Mouse (Mus musculus) cerebellum, postnatal 4 days (tissue): ENCODE data around the gene Rdm1.
"Not testable (repeated sequence)": the region's sequence is repeated elsewhere in the genome, so short reads cannot be mapped to it uniquely, and the experiment has no call there.

Experiments used
- DNase-seq, 2 experiments: peaks; one replicate each; pipeline ENCODE4 v3.0.0; 2022; ENCODE audit warnings: low spot score in 2 of 2, mixed read lengths in 1 of 2

The Rdm1 gene

DNA sequence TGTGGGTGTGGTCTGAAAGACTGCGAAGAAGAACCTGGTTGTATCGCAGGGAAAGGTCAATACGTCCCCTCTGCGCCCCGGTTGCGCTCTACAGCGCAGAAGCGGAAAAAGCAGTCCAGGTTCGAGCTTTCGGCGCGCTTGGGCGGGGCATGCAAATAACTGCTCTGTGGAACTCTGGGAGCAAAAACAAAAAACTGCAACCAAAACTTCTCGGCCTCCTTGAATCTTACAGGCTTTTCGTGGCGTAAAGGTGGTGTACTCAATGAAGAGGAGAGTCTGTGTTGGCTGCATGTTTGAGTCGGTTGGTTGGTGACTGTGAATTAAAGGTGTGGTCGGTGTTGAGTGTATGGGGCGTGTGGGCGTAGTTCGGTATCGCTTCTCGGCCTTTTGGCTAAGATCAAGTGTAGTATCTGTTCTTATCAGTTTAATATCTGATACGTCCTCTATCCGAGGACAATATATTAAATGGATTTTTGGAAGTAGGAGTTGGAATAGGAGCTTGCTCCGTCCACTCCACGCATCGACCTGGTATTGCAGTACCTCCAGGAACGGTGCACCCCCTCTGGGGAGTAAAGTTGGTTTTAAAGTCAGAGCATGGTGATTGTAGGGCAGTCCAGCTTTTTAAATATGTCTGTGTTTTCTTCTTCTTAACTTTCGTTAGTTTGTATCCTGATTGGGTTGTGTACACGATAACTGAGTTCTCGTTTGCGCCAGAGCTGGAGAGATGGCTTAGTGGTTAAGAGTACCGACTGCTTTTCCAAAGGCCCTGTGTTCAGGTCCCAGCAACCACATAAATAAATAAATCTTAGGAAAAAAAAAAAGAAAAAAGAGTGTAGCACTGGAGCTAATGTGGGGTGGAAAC is at the start of gene Rdm1:
Gene Rdm1, plus strand, starts transcription at position 201 of the 862 bp plus-strand sequence.
- DNase-seq = peak; percentile 49 to 73

DNA sequence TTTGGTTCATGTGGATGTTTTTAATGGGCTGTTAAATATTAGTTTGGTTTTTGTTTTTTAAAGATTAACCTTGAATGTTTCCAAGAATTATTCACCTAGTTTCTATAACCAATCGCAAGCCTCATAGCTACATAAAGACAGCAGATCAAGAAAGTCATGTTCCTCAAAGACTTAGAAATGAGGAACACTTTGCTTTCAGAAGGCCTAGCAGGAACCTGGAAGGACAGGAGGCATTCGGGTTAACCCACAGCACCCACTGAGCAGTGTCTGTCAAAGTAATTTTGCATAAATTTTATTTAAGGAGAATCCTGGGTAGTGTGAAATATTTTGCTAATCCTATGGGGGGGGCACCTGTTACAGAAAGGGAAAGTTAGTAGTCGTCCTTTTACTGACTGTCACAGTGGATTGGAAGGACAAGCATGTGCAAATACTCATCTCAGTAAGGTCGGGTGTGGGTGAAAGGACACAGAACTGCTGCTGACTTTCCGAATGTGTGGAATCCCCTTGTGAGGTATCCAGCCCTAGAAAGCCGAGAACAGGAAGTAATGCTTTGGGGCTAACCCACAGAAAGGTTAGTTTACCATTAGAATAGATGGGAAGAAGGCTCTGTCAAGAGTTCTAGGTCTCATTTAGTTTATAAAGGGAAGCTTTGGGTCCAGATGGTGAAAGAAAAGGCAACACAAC is 45.8 kb upstream of the Rdm1 start:
- no peak for DNase-seq

DNA sequence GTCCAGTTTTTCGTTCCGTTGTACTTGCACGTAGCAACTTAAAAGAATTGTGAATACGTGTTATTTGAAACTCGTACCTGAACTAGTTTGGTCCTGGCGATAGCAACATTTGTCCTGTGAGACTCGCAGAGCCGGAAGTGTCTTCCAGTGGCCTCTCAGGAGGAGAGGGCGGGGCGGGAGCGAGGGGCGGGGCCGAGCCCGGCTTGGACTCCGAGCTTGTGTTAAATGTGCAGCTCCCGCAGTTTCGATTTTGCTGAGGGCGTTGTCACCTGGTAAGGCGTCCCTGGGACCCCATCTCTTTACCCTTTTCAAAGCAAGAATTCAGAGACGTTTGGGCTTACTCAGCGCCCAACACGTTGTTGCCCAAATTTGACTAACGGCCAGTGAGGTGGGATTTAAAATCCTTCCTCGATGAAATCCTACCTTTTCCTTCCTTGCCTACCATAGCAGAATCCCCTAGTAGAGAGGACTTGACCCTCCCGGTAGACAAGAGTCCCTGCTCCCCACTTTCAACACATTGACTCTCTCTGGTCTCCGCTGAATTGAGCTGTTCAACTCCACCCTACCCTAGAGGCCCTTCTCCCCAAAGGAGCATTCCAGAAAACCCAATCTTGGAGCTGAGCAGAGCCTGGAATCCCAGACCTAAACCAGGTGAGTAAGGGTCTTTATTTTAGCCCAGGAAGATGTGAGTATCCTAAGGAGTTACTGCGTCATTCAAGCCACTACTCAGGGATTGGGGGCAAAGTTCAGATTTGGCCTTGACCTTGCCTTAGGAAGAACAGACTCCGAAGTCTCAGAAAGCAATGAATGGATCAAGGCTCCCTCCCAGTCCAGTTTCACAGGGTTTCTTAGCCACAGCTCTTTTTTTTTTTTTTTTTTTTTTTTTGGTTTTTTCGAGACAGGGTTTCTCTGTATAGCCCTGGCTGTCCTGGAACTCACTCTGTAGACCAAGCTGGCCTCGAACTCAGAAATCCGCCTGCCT is 44.6 kb upstream of the Rdm1 start, which contains the start of gene Tmem106a:
Gene Tmem106a, plus strand, starts transcription at position 189 of the 982 bp plus-strand sequence.
- peak in 1 of 2 experiments; percentile 29 for DNase-seq

DNA sequence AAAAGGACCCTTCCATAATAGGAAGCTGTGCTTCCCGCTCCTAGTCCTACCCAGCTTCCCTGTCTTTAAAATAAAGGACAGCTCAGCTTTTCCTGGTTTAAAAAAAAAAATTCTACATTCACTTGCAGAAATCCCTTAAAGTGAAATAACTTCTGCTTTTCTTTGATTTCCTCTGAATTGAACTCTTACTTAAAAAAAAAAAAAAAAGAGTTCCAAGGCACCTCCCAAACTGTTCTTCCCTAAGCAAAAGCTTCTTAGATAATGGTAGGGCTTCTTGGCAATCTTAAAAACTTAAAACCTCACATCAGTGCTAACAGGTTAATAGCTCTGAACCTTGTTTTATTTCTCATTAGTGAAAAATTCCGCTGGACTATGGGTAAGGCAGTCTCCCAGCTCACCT is 43.8 kb upstream of the Rdm1 start:
- DNase-seq = no peak

DNA sequence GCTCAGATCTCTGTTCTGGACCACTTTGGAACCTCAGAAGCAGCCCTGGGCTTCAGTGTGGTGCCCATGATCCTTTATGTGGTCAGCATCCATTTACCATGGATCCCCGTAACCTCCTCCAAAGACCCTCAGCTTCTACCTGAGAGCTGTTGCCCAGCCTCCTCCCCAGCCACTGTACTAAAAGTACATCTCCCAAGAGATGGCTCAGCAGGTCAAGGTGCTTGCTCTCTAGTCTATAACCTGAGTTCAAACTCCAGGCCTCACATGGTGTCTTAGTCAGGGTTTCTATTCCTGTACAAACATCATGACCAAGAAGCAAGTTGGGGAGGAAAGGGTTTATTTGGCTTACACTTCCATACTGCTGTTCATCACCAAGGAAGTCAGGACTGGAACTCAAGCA is 42.0 kb upstream of the Rdm1 start:
- DNase-seq = not testable (repeated sequence)

DNA sequence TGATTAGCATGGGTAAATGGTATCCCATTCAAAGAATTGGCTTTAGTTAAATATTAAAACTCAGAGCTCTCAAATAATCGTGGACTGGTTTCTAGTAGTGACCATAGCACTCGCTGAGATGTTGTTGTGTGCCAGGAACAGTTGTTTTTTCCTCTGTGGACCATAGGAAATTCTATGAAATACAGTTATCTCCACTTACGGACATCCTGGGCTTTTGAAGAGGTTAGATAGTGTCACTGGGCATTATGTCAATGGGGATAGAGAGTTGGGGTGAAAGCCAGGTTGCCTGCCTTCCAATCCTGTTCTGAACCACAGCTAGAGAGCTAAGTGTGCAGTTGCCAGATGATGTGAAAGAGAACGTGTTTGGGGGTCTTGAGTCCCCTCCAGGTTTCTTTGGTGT is 41.2 kb upstream of the Rdm1 start:
- DNase-seq = no peak

DNA sequence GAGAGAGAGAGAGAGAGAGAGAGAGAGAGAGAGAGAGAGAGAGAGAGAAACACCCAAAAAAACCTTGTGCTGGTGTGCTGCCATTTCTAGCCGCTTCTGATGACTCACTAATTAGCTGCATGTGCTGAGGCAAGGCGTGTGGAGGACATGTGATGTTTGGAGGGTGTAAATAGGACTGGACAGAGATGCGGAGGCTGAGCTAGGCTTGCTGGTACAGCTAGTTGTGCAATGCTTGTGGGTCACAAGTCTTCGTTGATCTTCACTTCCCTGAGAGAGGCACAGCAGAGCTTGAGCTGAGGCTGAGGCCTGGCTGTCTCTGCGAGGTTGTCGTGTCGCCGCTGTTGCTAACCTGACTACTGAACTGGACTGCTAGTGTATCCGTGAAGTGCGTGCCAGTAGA is 39.3 kb upstream of the Rdm1 start:
- no peak for DNase-seq

DNA sequence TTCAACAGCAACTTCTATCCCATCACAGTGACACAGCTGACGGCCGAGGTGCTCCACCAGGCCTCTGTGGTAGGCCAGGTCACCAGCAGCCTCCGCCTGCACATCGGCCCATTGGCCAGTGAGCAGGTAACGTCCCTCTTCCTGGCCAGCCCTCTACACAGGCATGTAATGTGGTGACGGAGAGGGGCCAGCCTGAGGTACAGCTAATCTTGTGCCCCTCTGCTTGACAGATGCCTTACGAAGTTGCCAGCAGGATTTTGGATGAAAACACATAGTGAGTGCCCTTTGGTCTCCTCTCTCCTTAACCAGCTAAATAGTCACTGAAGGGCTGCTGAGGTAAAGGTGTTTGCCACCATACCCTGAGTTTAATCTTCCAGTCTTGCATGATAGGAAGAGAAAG is 38.1 kb upstream of the Rdm1 start:
- DNase-seq = no peak

DNA sequence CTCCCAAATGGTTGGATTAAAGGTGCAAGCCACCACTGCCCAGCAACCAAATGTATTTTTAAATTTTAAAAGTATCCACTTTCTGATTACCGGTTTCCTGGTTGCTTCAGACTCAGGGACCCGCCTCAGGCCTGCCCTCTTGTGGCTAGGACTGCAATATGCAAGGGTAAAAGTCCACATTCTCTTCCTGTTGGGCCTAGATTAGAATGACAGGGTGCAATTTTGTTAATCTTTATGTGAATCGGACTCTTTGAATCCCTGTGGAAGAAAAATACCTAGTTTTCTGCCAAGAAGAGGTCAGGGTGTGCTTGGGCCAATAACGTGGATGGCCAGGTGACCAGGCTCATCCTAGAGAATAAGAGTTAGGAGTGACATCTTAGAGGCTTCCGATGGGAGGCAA is 37.6 kb upstream of the Rdm1 start:
- peak in 1 of 2 experiments; percentile 42 for DNase-seq

DNA sequence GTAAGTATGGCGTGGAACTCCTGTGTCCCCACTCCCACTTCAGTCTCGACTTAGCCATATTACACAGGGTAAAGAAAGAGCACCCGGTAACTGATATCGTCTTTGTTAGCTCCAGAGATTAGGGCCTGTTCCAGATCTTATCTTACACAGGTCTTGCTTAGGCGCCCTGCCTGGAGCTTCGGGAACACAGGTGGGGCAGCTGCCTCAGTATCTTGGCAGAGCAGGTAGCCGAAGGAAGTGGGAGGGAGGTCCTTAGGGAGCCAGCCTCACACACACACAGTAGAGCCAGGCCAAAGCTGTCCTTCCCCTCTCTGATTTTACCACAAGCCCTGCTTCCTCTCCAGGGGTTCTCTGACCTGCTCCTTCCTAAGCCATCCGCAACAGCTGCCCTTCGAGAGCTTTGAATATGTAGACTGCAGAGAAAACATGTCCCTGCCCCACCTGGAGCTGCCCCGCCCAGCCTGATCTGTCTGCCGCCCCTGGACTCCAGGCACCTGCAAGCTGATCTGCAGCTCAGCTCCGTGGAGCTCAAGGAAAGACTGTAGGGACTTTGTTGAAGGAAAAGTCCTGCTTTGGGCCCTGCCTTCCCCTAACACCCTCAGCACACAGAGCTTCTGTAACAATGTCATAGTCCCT is 36.9 kb upstream of the Rdm1 start:
- DNase-seq = no peak

DNA sequence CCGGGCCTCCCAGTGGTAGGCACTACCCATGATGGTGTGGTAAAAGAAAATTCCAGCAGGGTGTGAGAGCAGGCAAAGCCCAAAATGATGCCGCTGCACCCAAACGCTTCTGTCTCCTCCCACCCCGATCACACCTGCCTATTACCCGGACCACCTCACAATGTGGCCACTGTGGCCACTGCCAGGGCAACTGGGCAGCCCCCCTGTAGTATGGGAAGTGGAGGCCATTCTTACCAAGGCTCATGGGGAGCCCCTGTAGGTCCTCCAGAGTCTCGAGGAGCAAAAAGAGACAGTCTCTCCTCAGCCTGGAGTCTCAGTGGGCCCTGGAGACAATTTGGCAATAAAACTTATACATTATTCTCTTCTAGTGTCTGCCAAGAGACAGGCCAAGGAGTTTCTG is 27.8 kb upstream of the Rdm1 start, which contains the start of gene Gm11634:
Gene Gm11634, minus strand, starts transcription at position 101 of the 400 bp plus-strand sequence.
- no peak for DNase-seq

DNA sequence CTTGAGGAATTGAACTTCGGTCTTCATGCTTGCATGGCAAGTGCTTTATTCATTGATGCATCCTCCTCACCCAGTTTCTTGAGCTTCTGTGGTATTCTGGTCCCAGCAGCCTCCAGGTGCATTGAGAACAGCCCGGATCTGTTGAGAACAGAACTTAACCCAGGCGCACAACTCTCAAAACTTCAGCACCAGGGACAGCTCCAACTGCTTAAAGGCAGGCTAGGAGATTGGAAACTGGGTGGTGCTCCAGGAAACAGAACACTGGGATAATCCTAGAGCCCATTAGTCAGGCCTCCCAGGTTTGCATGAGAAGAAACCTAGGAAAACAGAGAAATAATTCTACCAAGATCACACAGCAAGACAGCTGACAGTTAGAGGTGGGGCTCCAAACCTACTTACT is 24.5 kb upstream of the Rdm1 start:
- DNase-seq = no peak

DNA sequence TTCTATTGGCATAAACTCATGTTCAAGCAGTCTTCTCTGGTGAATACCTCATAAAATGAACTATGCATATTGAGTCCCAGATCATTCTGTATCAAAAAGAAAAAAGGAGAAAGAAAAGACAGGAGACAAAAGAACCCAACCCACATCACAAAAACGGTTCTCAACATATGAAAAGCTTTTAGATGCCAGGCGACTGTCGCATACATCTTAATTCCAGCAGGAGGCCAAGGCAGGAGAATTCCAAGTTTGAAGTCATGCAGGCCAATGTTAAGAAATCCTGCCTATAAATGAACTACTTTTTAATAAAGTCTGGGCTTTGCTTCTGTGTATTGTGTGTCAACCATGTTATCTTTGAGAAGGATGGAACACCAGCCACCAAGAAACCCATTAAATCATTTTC is 22.9 kb upstream of the Rdm1 start:
- DNase-seq = no peak

DNA sequence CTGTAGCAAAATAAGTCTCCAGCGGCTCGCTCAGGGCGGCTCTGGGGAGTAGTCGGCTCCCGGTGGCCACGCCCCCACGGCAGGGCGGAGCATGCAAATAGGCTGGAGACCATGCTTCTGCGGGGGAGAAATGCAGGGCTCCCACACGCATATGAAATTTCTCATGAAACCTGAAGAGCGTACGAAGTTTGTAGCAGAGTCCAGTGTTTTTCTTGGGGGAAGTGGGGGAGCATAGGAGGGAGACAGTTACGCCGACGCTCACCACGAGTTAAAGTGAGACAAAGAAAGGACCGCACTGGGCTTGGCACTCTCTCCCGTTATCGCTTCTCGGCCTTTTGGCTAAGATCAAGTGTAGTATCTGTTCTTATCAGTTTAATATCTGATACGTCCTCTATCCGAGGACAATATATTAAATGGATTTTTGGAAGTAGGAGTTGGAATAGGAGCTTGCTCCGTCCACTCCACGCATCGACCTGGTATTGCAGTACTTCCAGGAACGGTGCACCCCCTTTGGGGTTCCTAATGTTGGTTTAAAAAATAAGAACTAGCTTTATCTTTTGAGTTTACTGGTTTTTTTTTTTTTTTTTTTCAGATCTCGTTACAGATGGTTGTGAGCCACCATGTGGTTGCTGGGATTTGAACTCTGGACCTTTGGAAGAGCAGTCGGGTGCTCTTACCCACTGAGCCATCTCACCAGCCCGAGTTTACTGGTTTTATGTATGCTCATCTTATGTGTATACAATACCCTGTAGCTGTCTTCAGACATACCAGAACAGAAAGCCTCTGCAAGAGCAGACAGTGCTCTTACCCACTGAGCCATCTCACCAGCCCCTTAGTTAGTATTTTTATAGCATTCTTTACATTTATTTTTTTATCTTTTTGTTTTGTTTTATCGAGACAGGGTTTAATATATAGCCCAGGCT is 22.2 kb upstream of the Rdm1 start:
- peak; percentile 29 to 59 for DNase-seq

DNA sequence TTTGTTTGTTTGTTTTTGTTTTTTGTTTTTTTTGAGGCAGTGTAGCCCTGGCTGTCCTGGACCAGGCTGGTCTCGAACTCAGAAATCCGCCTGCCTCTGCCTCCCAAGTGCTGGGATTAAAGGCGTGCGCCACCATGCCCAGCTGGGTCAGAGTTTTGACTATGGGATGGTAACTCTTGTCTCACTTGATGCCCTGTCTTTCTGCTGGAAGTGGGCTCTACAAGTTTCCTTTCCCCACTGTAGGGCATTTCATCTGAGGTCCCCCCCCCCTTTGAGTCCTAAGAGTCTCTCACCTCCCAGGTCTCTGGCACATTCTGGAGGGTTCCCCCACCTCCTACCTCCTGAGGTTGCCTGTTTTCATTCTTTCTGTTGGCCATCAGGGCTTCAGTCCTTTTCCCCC is 19.9 kb upstream of the Rdm1 start:
- not testable (repeated sequence) for DNase-seq

DNA sequence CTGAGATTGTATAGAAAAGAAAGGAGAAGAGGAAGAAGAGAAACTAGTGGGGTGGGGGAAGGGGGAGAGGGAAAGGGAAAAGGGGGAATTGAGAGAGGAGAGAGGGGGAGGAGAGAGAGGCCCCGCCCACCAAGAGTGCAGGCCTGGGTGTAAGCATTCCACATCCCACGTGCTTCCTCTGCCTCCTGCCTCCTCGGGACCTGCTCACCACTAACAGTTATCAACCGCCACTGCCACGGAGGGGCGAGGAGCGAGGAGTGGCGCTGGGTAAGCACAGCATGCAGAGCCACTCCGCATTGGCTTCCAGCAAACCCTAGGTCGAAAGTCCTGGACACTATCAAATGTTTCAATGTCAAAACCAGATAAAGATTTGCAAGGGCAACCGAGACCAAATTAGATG is 16.6 kb upstream of the Rdm1 start:
- DNase-seq = no peak

DNA sequence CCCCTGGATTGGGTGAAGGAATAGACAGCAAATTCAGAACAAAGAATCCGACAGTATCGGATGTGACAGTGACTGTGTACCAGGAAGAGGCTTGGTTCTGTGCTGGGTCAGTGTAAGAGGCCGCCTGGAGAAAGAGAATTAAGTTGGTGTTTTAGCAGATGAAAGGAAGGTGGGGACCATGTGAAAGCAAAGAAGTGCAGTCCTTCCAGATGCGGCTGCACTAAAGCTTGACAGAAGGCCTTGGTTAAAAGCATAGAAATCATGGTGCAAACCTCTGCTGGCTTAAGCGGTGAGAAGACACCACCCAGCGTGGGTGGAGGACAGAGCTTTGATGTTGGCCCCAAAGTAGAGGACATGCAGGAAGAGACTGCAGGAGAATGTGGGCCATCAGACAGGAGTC is 13.4 kb upstream of the Rdm1 start:
- no peak for DNase-seq

DNA sequence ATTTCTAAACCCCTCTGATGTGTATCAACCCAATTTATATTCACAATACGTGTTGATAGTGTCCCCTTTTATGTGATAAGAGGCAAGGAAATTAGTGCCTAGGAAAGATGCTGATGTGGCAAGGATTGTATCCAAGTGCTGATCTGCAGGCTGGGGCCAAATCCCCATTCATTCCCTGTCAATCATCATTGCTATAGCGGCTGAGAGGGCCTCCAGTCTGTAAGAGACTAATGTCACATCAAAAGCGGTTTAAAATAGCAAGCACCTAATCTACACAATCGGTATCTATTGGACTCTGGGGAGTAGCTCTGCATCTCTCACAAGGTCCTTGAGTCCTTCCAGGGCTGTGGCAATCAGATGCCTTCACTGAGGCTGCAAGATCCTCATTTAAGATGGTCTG is 12.9 kb upstream of the Rdm1 start:
- no peak for DNase-seq

DNA sequence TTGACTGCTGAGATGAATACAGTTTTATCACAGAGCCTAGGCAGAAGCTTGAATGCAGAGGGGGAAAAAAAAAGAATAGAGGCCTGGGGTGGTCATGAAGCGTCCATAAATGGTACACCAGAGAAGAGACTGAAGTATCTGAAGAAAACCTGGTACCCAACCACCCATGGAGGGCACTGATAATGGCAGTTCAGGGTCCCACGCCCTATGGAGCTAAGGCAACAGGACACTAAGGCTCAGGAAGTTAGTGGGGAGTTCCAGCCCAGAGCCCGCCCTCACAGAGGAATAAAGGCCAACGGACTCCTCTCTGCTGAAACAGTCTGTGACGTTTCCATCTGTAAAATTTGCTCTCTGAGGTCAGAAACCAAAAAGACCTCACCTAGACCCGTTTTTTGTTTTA is 11.6 kb upstream of the Rdm1 start:
- no peak for DNase-seq

DNA sequence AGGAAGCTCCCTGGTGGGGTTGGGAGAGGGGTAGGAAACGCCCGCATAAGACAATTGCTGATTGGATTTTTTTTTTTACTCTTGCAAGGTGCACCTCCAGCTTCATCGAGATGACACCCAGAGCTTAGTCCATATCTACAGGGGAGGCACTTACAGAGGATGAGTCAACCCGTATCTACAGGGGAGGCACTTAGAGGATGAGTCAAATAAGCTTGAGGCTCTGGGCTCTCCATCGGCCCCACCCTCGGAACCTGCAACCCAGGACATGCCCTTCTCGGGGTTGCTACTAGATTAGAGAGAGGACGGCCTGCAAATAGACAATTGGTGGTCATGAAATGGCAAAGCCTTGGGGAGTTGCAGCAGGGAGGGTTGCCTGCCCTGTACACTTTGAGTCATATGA is 10.9 kb upstream of the Rdm1 start:
- no peak for DNase-seq
